Mouse (Mus musculus): ENCODE measurements around the gene Gal3st1. TPM values are rescaled to one million over a fixed set of nuclear protein-coding genes. Genes with fewer than 3 reads are reported as not detected.
"Not testable (repeated sequence)": the region's sequence is repeated elsewhere in the genome, so short reads cannot be mapped to it uniquely, and the experiment has no call there.

Gene Gal3st1
- polyA plus RNA-seq, 1 experiment from 2014 or later = 10.5 TPM

DNA sequence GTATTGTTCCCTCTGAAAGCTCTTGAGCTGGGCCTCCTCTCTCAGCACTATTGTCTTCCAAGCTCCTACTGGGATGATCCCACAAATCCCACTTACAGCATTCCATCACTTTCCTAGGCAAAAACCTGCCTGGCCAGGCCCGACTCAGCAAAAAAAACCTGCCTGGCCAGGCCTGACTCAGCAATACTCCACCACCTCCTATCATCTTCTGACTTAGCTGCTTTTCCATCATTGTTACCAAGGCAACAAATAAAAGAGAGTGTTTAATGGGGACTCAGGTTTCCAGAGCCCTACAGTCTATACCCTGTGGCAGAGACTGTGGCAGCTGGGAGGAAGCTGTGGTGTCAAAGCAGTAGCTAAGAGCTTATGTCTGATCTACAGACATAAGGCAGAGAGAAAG is 29.2 kb downstream of the Gal3st1 start:
- Histone ChIP-seq H3K4me1 (no peaks in the 10 kb centered on the region), H3K27me3 (replicated peaks) (no peaks in the 10 kb centered on the region), H3K36me3 (no peaks in the 10 kb centered on the region), H3K27ac (replicated peaks) (no peak overlapping the region), H3K4me3 (replicated peaks) (no peak overlapping the region), H3K9me3 (replicated peaks) (no peaks in the 10 kb centered on the region), H3K9ac (replicated peaks) (no peak overlapping the region), H3K4me2 (no peak overlapping the region)
- no peak for ATAC-seq (ENCODE audit: low FRiP score)
- WGBS = 83% methylated on average over 1 of the region's 1 CpGs

DNA sequence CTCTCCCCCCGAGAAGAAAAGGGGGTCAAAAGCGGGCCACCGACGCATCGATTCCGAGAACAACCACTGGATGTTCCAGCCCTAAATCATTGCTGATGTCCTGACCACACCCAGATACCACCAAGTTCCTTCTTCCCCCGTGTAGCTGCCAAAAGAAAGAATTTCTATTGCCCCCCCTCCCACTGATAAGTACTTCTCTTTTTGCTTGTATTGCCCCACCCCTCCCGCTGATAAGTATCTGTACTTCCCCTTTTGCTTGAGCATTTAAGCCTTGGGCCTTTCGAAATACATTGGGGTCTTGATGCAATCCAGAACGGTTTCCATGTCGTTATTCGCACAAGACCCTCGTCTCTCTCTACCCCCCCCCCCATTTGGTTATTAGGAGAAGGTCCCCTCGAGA is 32.4 kb downstream of the Gal3st1 start:
- H3K27me3 ChIP-seq (replicated peaks); ATAC-seq (ENCODE audit: low FRiP score); H3K4me2 ChIP-seq; H3K36me3 ChIP-seq; H3K9me3 ChIP-seq (replicated peaks); H3K27ac ChIP-seq (replicated peaks); H3K9ac ChIP-seq (replicated peaks); H3K4me3 ChIP-seq (replicated peaks); H3K4me1 ChIP-seq: not testable (repeated sequence)
- WGBS = 90% methylated on average over 14 of the region's 14 CpGs

DNA sequence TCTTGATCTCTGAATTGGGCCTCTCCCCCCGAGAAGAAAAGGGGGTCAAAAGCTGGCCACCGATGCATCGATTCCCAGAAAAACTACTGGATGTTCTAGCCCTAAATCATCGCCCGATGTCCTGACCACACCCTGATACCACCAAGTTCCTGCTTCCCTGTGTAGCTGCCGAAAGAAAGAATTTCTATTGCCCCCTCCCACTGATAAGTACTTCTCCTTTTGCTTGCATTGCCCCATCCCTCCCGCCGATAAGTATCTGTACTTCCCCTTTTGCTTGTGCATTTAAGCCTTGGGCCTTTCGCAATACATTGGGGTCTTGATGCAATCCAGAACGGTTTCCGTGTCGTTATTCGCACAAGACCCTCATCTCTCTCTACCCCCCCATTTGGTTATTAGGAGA is 38.7 kb downstream of the Gal3st1 start:
- not testable (repeated sequence) for H3K27ac ChIP-seq (replicated peaks); H3K9ac ChIP-seq (replicated peaks); H3K4me3 ChIP-seq (replicated peaks); H3K4me1 ChIP-seq; H3K36me3 ChIP-seq; H3K9me3 ChIP-seq (replicated peaks); H3K27me3 ChIP-seq (replicated peaks); H3K4me2 ChIP-seq; ATAC-seq (ENCODE audit: low FRiP score)
- WGBS = 93% methylated on average over 13 of the region's 13 CpGs

- H3K27ac ChIP-seq (replicated peaks) = no peak overlapping the region
Observed at GRCm38 (mm10) chr11:4023321-4023720, 39.9 kb downstream of the Gal3st1 start.

GRCm38 (mm10) chr11:4027066-4027465 is 43.6 kb downstream of the Gal3st1 start:
- no peaks in the 10 kb centered on the region for H3K4me1 ChIP-seq
- H3K9me3 ChIP-seq (replicated peaks) = no peaks in the 10 kb centered on the region
- no peak overlapping the region for H3K4me2 ChIP-seq
- 81% methylated on average over 8 of the region's 8 CpGs for WGBS
- no peaks in the 10 kb centered on the region for H3K27me3 ChIP-seq (replicated peaks)
- H3K27ac ChIP-seq (replicated peaks) = no peak overlapping the region
- H3K36me3 ChIP-seq = no peaks in the 10 kb centered on the region
- H3K4me3 ChIP-seq (replicated peaks) = no peak overlapping the region
- ATAC-seq (ENCODE audit: low FRiP score) = no peak
- H3K9ac ChIP-seq (replicated peaks) = no peak overlapping the region

More at GRCm38 (mm10) chr11:4023321-4023720, 39.9 kb downstream of the Gal3st1 start:
- 83% methylated on average over 2 of the region's 2 CpGs for WGBS
- Histone ChIP-seq H3K4me2 (no peak overlapping the region), H3K4me3 (replicated peaks) (no peak overlapping the region), H3K27me3 (replicated peaks) (no peaks in the 10 kb centered on the region), H3K9me3 (replicated peaks) (no peaks in the 10 kb centered on the region), H3K4me1 (no peaks in the 10 kb centered on the region), H3K9ac (replicated peaks) (no peak overlapping the region), H3K36me3 (no peaks in the 10 kb centered on the region)
- no peak for ATAC-seq (ENCODE audit: low FRiP score)

DNA sequence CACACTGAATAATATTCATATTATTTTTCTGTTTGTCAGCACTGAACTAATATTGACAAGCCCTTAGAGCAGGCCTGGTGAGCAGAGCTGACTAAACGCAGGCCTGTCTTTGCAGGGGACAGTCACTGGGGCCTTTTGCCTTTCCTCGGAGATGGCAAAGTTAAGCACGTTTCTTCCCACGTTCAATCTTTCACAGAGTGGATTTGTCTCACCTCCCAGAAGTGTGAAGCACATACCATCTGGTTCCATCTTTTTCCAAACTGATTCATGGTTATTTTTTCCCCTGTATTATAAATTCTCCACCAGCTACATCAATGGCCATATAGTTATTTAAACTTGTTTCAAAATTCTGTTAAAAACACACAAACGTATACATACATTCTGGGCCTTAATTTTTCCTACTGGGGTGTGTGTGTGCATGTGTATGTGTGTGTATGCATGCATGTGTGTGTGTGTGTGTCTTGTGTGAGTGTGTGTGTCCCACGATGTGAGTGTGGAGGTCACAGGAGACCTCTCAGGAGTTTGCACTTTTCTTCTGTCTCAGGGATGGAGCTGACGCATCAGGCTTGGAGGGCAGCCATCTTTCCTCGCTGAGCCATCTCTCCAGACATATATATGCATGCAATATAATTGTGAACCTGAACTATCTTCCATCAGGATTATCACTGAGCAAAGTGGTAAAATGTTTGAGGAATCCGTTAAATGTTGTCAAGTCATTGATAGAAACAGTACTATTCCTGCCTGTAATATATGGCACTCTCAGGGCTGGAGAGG is 44.3 kb downstream of the Gal3st1 start:
- H3K9ac ChIP-seq (replicated peaks) = no peak overlapping the region
- H3K4me2 ChIP-seq = no peak overlapping the region
- no peaks in the 10 kb centered on the region for H3K9me3 ChIP-seq (replicated peaks)
- no peak overlapping the region for H3K27ac ChIP-seq (replicated peaks)
- no peaks in the 10 kb centered on the region for H3K36me3 ChIP-seq
- WGBS = 83% methylated on average over 9 of the region's 9 CpGs
- ATAC-seq (ENCODE audit: low FRiP score) = no peak
- H3K27me3 ChIP-seq (replicated peaks) = no peaks in the 10 kb centered on the region
- H3K4me1 ChIP-seq = no peaks in the 10 kb centered on the region
- H3K4me3 ChIP-seq (replicated peaks) = no peak overlapping the region

GRCm38 (mm10) chr11:4029343-4029742 is 45.9 kb downstream of the Gal3st1 start:
- ATAC-seq (ENCODE audit: low FRiP score) = no peak

DNA sequence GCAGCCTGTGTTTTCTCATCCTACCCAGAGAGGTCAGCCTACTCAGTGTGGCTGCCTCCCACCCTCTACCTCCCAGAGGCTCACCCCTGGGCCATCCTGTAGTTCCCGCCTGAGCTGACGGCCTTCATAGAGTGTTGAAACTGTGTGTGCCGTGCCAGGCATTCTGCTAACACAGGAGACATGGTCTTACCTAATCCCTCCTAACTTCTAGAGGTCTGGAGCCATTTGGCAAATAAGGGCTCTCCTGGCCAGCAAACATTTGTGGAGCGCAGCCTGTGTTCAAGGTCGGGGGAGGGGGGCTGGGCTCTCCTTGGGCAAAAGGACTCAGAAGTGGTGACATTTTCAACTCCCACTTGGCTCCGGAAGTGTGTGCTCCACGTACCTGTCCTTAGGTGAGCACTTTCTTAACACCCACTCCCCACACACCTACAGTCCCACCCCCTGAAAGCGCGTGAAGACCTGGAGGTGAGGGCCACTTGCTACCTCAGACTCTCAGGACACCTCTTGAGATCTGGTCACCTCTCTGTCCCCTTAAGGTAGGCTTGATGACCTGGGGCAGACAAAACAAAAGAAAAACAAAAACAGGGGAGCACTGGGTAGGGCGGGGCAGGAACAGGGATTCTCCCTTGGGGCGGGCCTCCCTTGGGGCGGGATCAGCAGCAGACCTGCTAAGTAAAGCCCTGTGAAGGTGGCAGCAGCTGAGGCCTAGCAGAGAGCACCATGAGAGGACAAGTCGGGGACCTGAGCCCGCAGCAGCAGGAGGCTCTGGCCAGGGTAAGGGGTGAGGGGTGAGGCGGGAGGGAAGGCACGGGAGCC is 47.9 kb downstream of the Gal3st1 start, which contains the start of gene Sec14l4:
TSS of gene Sec14l4 (plus strand) at position 337 of the 816 bp plus-strand sequence.
- Histone ChIP-seq H3K4me1 (no peaks in the 10 kb centered on the region), H3K4me3 (replicated peaks) (no peak within 1 kb of the TSS), H3K27me3 (replicated peaks) (no peaks in the 10 kb centered on the region), H3K27ac (replicated peaks) (no peak within 1 kb of the TSS), H3K36me3 (no peaks in the 10 kb centered on the region), H3K9me3 (replicated peaks) (no peaks in the 10 kb centered on the region), H3K9ac (replicated peaks) (no peak within 1 kb of the TSS), H3K4me2 (no peak within 1 kb of the TSS)
- 42% methylated on average over 16 of the region's 16 CpGs for WGBS
- no peak for ATAC-seq (ENCODE audit: low FRiP score)

More at GRCm38 (mm10) chr11:4029343-4029742, 45.9 kb downstream of the Gal3st1 start:
- H3K27me3 ChIP-seq (replicated peaks) = no peaks in the 10 kb centered on the region
- WGBS = 66% methylated on average over 4 of the region's 4 CpGs
- no peaks in the 10 kb centered on the region for H3K4me1 ChIP-seq
- no peaks in the 10 kb centered on the region for H3K36me3 ChIP-seq
- H3K27ac ChIP-seq (replicated peaks) = no peak overlapping the region
- no peak overlapping the region for H3K4me2 ChIP-seq
- H3K9ac ChIP-seq (replicated peaks) = no peak overlapping the region
- H3K4me3 ChIP-seq (replicated peaks) = no peak overlapping the region
- H3K9me3 ChIP-seq (replicated peaks) = no peaks in the 10 kb centered on the region

DNA sequence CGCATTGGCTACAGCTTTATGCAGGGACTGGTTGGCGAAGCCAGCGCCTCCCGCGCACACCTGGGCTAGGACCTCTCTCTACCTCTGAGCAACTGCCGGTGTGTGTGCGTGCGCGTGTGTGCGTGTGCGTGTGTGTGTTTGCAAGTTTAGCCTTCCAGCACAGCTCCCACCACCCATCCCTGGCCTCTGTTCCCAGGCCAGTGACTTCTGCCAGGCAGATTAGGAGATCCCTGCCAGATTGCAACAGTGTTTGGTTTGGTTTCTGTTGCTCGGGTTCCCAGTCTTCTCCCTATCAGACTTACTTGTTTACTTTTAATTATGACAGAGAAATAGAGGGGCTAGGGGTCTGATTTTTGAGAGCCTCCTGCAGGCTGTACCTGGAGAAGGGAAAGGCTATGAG is 48.5 kb downstream of the Gal3st1 start:
- no peak for ATAC-seq (ENCODE audit: low FRiP score)
- Histone ChIP-seq H3K27me3 (replicated peaks) (no peaks in the 10 kb centered on the region), H3K36me3 (no peaks in the 10 kb centered on the region), H3K4me2 (no peak overlapping the region), H3K4me3 (replicated peaks) (no peak overlapping the region), H3K9me3 (replicated peaks) (no peaks in the 10 kb centered on the region), H3K27ac (replicated peaks) (no peak overlapping the region), H3K9ac (replicated peaks) (no peak overlapping the region), H3K4me1 (no peaks in the 10 kb centered on the region)
- 47% methylated on average over 12 of the region's 12 CpGs for WGBS

GRCm38 (mm10) chr11:4033471-4033870 is 50.0 kb downstream of the Gal3st1 start:
- Histone ChIP-seq H3K27me3 (replicated peaks) (no peaks in the 10 kb centered on the region), H3K9ac (replicated peaks) (no peak overlapping the region), H3K4me3 (replicated peaks) (no peak overlapping the region), H3K36me3 (no peaks in the 10 kb centered on the region), H3K27ac (replicated peaks) (no peak overlapping the region), H3K4me1 (no peaks in the 10 kb centered on the region), H3K4me2 (no peak overlapping the region), H3K9me3 (replicated peaks) (no peaks in the 10 kb centered on the region)
- WGBS = 69% methylated on average over 7 of the region's 7 CpGs
- no peak for ATAC-seq (ENCODE audit: low FRiP score)

GRCm38 (mm10) chr11:4034169-4034568 is 50.7 kb downstream of the Gal3st1 start:
- no peaks in the 10 kb centered on the region for H3K36me3 ChIP-seq
- no peak overlapping the region for H3K4me3 ChIP-seq (replicated peaks)
- no peak overlapping the region for H3K4me2 ChIP-seq
- no peak overlapping the region for H3K27ac ChIP-seq (replicated peaks)
- no peak for ATAC-seq (ENCODE audit: low FRiP score)
- no peaks in the 10 kb centered on the region for H3K27me3 ChIP-seq (replicated peaks)
- 91% methylated on average over 4 of the region's 4 CpGs for WGBS
- H3K9ac ChIP-seq (replicated peaks) = no peak overlapping the region
- no peaks in the 10 kb centered on the region for H3K4me1 ChIP-seq
- H3K9me3 ChIP-seq (replicated peaks) = no peaks in the 10 kb centered on the region
